Mouse (Mus musculus) cerebral cortex, adult 2 months (tissue): Measurements from ENCODE around the gene Fkbpl.

Source experiments
- WGBS: fragments of 180-500 bp; shearing (Covaris S2); methylation state at CpG from one replicate; pipeline ENCODE4 v1.1.7; 2018; 5-methylcytosine and 5-hydroxymethylcytosine counted together

Gene Fkbpl

GRCm38 (mm10) chr17:34644608-34645007 is at the start of gene Fkbpl:
TSS of gene Fkbpl (plus strand) at chr17:34644764.
- WGBS, result under 1% methylated on average over 16 of the region's 16 CpGs

- 73% methylated on average over 8 of the region's 8 CpGs for WGBS
Observed at GRCm38 (mm10) chr17:34596098-34596497, 48.5 kb upstream of the Fkbpl start.

GRCm38 (mm10) chr17:34597566-34598095 is 46.9 kb upstream of the Fkbpl start, which contains the start of gene Ager:
TSS of gene Ager (plus strand) at chr17:34597862.
- 18% methylated on average over 6 of the region's 6 CpGs for WGBS

- WGBS, result 68% methylated on average over 9 of the region's 9 CpGs
Observed at GRCm38 (mm10) chr17:34599891-34600290, 44.7 kb upstream of the Fkbpl start.

GRCm38 (mm10) chr17:34601796-34602195 is 42.8 kb upstream of the Fkbpl start:
- WGBS, result 84% methylated on average over 12 of the region's 12 CpGs

GRCm38 (mm10) chr17:34603375-34604060 is 41.0 kb upstream of the Fkbpl start, which contains the start of gene Rnf5:
TSS of gene Rnf5 (minus strand) at chr17:34603690.
- under 1% methylated on average over 30 of the region's 30 CpGs for WGBS

- 0% methylated on average over 35 of the region's 35 CpGs for WGBS
Observed at GRCm38 (mm10) chr17:34604061-34604508, 40.5 kb upstream of the Fkbpl start, which contains the start of gene Agpat1. TSS of gene Agpat1 (plus strand) at chr17:34604262.

- WGBS, result 13% methylated on average over 24 of the region's 24 CpGs
Observed at GRCm38 (mm10) chr17:34604511-34605237, 39.9 kb upstream of the Fkbpl start.

- WGBS, result under 1% methylated on average over 30 of the region's 30 CpGs
Observed at GRCm38 (mm10) chr17:34605609-34606008, 39.0 kb upstream of the Fkbpl start.

GRCm38 (mm10) chr17:34606186-34607039 is 38.2 kb upstream of the Fkbpl start:
- 13% methylated on average over 32 of the region's 32 CpGs for WGBS

- 66% methylated on average over 7 of the region's 7 CpGs for WGBS
Observed at GRCm38 (mm10) chr17:34607997-34608396, 36.6 kb upstream of the Fkbpl start.

GRCm38 (mm10) chr17:34611050-34611449 is 33.5 kb upstream of the Fkbpl start:
- WGBS, result 78% methylated on average over 8 of the region's 8 CpGs

- WGBS, result 65% methylated on average over 11 of the region's 11 CpGs
Observed at GRCm38 (mm10) chr17:34613054-34613645, 31.4 kb upstream of the Fkbpl start.

GRCm38 (mm10) chr17:34613830-34614229 is 30.7 kb upstream of the Fkbpl start:
- WGBS, result 71% methylated on average over 10 of the region's 10 CpGs

- WGBS, result 49% methylated on average over 6 of the region's 6 CpGs
Observed at GRCm38 (mm10) chr17:34615871-34616270, 28.7 kb upstream of the Fkbpl start, which contains the start of gene Egfl8. TSS of gene Egfl8 (minus strand) at chr17:34615971.

- 25% methylated on average over 6 of the region's 6 CpGs for WGBS
Observed at GRCm38 (mm10) chr17:34618999-34619398, 25.6 kb upstream of the Fkbpl start.

GRCm38 (mm10) chr17:34621006-34621405 is 23.6 kb upstream of the Fkbpl start:
- WGBS, result 93% methylated on average over 8 of the region's 8 CpGs

GRCm38 (mm10) chr17:34623161-34623560 is 21.4 kb upstream of the Fkbpl start:
- WGBS, result 80% methylated on average over 9 of the region's 9 CpGs

- WGBS, result 91% methylated on average over 3 of the region's 3 CpGs
Observed at GRCm38 (mm10) chr17:34624981-34625380, 19.6 kb upstream of the Fkbpl start.

- 43% methylated on average over 16 of the region's 16 CpGs for WGBS
Observed at GRCm38 (mm10) chr17:34626062-34626772, 18.3 kb upstream of the Fkbpl start.

GRCm38 (mm10) chr17:34626773-34627092 is 17.8 kb upstream of the Fkbpl start:
- 1% methylated on average over 18 of the region's 18 CpGs for WGBS
